Mouse (Mus musculus): ENCODE data around the gene Zfp646. TPM values are rescaled to one million over a fixed set of nuclear protein-coding genes. Genes with fewer than 3 reads are reported as not detected.
"Not testable (repeated sequence)": the region's sequence is repeated elsewhere in the genome, so short reads cannot be mapped to it uniquely, and the experiment has no call there.

The Zfp646 gene
- polyA plus RNA-seq, 1 experiment from 2014 or later = 15.1 TPM

GRCm38 (mm10) chr7:127888821-127889220, 12.8 kb downstream of the Zfp646 start:
- no peak for ATAC-seq (replicated peaks; ENCODE audit: low FRiP score)

GRCm38 (mm10) chr7:127890798-127891197, 14.8 kb downstream of the Zfp646 start, which contains the start of gene Prss53:
Prss53 (minus strand) TSS chr7:127890970.
- ATAC-seq (replicated peaks; ENCODE audit: low FRiP score) (no peak), DNase-seq (ENCODE audit: low spot score) (no peak)
- H3K27ac ChIP-seq (ENCODE audit: low read depth, low read length) = no peak within 1 kb of the TSS
- no peaks in the 10 kb centered on the region for H3K27me3 ChIP-seq (replicated peaks; ENCODE audit: control insufficient read depth, insufficient read depth, low read length)
- H3K36me3 ChIP-seq (ENCODE audit: control insufficient read depth, insufficient read depth, low read length) = peaks cover 19% of the 10 kb centered on the region; the same call in 1 of the 2 replicates
- no peak within 1 kb of the TSS for H3K4me2 ChIP-seq
- WGBS = 54% methylated on average over 4 of the region's 4 CpGs
- H3K9ac ChIP-seq (ENCODE audit: low read depth, low read length) = no peak within 1 kb of the TSS
- peaks cover 5% of the 10 kb centered on the region for H3K4me1 ChIP-seq (replicated peaks; ENCODE audit: control insufficient read depth, insufficient read depth, low read length)
- no peaks in the 10 kb centered on the region for H3K9me3 ChIP-seq (ENCODE audit: control insufficient read depth, low read length)
- no peak within 1 kb of the TSS for H3K4me3 ChIP-seq (ENCODE audit: low read depth, low read length)

More at GRCm38 (mm10) chr7:127888821-127889220, 12.8 kb downstream of the Zfp646 start:
- Histone ChIP-seq H3K9ac (ENCODE audit: low read depth, low read length) (no peak overlapping the region), H3K27ac (ENCODE audit: low read depth, low read length) (no peak overlapping the region), H3K4me1 (replicated peaks; ENCODE audit: control insufficient read depth, insufficient read depth, low read length) (peaks cover 7% of the 10 kb centered on the region; the same call in 1 of the 2 replicates), H3K36me3 (ENCODE audit: control insufficient read depth, insufficient read depth, low read length) (peaks cover 34% of the 10 kb centered on the region), H3K4me3 (ENCODE audit: low read depth, low read length) (no peak overlapping the region), H3K27me3 (replicated peaks; ENCODE audit: control insufficient read depth, insufficient read depth, low read length) (no peaks in the 10 kb centered on the region), H3K9me3 (ENCODE audit: control insufficient read depth, low read length) (no peaks in the 10 kb centered on the region), H3K4me2 (no peak overlapping the region)
- 63% methylated on average over 3 of the region's 3 CpGs for WGBS
- no peak for DNase-seq (ENCODE audit: low spot score)

DNA sequence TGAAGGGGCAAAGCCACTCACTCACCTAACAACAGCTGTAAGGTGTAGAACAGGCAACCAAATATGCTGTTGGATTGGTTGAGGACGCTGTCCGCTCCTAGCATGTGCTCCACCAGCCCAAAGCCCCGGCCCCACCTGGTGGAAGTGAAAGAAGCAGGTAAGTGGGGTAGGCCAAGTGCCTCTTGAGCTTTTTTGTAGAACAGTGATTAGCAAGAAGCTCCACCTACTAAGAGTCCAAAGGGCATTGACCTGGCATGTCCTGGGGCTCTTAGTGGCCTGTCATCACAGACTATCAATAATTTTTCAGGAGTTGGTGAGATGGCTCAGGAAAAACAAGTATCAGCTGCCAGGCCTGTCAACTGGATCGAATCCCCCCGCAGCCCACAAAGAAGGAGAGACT, 18.5 kb downstream of the Zfp646 start:
- WGBS = 79% methylated on average over 5 of the region's 5 CpGs

DNA sequence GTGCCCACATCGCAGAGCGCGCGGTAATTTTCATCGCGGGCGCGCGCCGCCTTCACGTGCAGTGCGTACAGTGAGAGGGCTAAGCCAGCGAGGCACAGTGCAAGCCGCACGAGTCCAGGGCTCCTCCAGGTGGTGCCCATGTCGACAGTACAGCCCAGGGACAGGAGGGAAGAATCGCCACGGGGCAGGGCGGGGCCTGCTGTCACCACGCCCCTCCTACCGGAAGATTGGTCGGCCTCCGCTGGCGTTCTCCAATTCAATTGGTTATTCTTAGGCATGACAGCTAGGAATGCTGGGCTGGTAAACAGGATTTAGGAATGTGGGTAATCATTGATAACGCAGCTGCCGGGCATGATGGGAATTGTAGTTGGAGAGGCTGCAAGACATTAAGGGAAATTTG, 19.4 kb downstream of the Zfp646 start, which contains the start of the genes Gm21974 and Vkorc1:
TSS of gene Gm21974 (minus strand) at position 13 of the 400 bp plus-strand sequence.
TSS of gene Vkorc1 (minus strand) at position 176 of the 400 bp plus-strand sequence.
- peak within 1 kb of the TSS; percentile 92 for H3K4me2 ChIP-seq
- ATAC-seq (replicated peaks; ENCODE audit: low FRiP score) (peak; percentile 95), DNase-seq (ENCODE audit: low spot score) (peak; percentile 94)
- peak within 1 kb of the TSS; percentile 66 for H3K4me3 ChIP-seq (ENCODE audit: low read depth, low read length)
- H3K9ac ChIP-seq (ENCODE audit: low read depth, low read length) = peak within 1 kb of the TSS; percentile 79
- H3K9me3 ChIP-seq (ENCODE audit: control insufficient read depth, low read length) = no peaks in the 10 kb centered on the region
- H3K36me3 ChIP-seq (ENCODE audit: control insufficient read depth, insufficient read depth, low read length) = peaks cover 5% of the 10 kb centered on the region; the same call in 1 of the 2 replicates
- under 1% methylated on average over 26 of the region's 26 CpGs for WGBS
- no peaks in the 10 kb centered on the region for H3K27me3 ChIP-seq (replicated peaks; ENCODE audit: control insufficient read depth, insufficient read depth, low read length)
- peaks cover 22% of the 10 kb centered on the region for H3K4me1 ChIP-seq (replicated peaks; ENCODE audit: control insufficient read depth, insufficient read depth, low read length)
- peak within 1 kb of the TSS; percentile 71 for H3K27ac ChIP-seq (ENCODE audit: low read depth, low read length)

More for the DNA sequence above, 18.5 kb downstream of the Zfp646 start:
- peak overlapping the region; percentile 46; the same call in 1 of the 2 replicates for H3K27ac ChIP-seq (ENCODE audit: low read depth, low read length)
- no peak for ATAC-seq (replicated peaks; ENCODE audit: low FRiP score)
- no peaks in the 10 kb centered on the region for H3K27me3 ChIP-seq (replicated peaks; ENCODE audit: control insufficient read depth, insufficient read depth, low read length)
- H3K4me3 ChIP-seq (ENCODE audit: low read depth, low read length) = peak overlapping the region; percentile 66
- peaks cover 5% of the 10 kb centered on the region; the same call in 1 of the 2 replicates for H3K36me3 ChIP-seq (ENCODE audit: control insufficient read depth, insufficient read depth, low read length)
- H3K4me2 ChIP-seq = peak overlapping the region; percentile 92
- peak overlapping the region; percentile 79; the same call in 1 of the 2 replicates for H3K9ac ChIP-seq (ENCODE audit: low read depth, low read length)
- no peaks in the 10 kb centered on the region for H3K9me3 ChIP-seq (ENCODE audit: control insufficient read depth, low read length)
- H3K4me1 ChIP-seq (replicated peaks; ENCODE audit: control insufficient read depth, insufficient read depth, low read length) = peaks cover 12% of the 10 kb centered on the region
- no peak for DNase-seq (ENCODE audit: low spot score)

GRCm38 (mm10) chr7:127895891-127896290, 19.9 kb downstream of the Zfp646 start:
- not testable (repeated sequence) for H3K27me3 ChIP-seq (replicated peaks; ENCODE audit: control insufficient read depth, insufficient read depth, low read length); ATAC-seq (replicated peaks; ENCODE audit: low FRiP score); H3K9ac ChIP-seq (ENCODE audit: low read depth, low read length); H3K36me3 ChIP-seq (ENCODE audit: control insufficient read depth, insufficient read depth, low read length); H3K9me3 ChIP-seq (ENCODE audit: control insufficient read depth, low read length); DNase-seq (ENCODE audit: low spot score)
- H3K4me2 ChIP-seq = peak overlapping the region; percentile 92
- 54% methylated on average over 7 of the region's 7 CpGs for WGBS
- H3K4me3 ChIP-seq (ENCODE audit: low read depth, low read length) = peak overlapping the region; percentile 14; the same call in 1 of the 2 replicates
- H3K27ac ChIP-seq (ENCODE audit: low read depth, low read length) = 0 out of 2 replicates have a peak overlapping the region, but pooled peaks have one; percentile 29
- peaks cover 25% of the 10 kb centered on the region for H3K4me1 ChIP-seq (replicated peaks; ENCODE audit: control insufficient read depth, insufficient read depth, low read length)

- ATAC-seq (replicated peaks; ENCODE audit: low FRiP score) (no peak), DNase-seq (ENCODE audit: low spot score) (no peak)
- 53% methylated on average over 13 of the region's 13 CpGs for WGBS
- no peaks in the 10 kb centered on the region for H3K27me3 ChIP-seq (replicated peaks; ENCODE audit: control insufficient read depth, insufficient read depth, low read length)
- no peak overlapping the region for H3K4me2 ChIP-seq
- H3K4me1 ChIP-seq (replicated peaks; ENCODE audit: control insufficient read depth, insufficient read depth, low read length) = peaks cover 25% of the 10 kb centered on the region
- H3K27ac ChIP-seq (ENCODE audit: low read depth, low read length) = no peak overlapping the region
- H3K9me3 ChIP-seq (ENCODE audit: control insufficient read depth, low read length) = no peaks in the 10 kb centered on the region
- peaks cover 5% of the 10 kb centered on the region; the same call in 1 of the 2 replicates for H3K36me3 ChIP-seq (ENCODE audit: control insufficient read depth, insufficient read depth, low read length)
- H3K9ac ChIP-seq (ENCODE audit: low read depth, low read length) = no peak overlapping the region
- H3K4me3 ChIP-seq (ENCODE audit: low read depth, low read length) = no peak overlapping the region
These were observed 20.4 kb downstream of the Zfp646 start for GRCm38 (mm10) chr7:127896384-127896783.

- no peak for ATAC-seq (replicated peaks; ENCODE audit: low FRiP score)
These were observed 21.5 kb downstream of the Zfp646 start for GRCm38 (mm10) chr7:127897542-127897941.

GRCm38 (mm10) chr7:127898179-127898956, 22.3 kb downstream of the Zfp646 start:
- no peaks in the 10 kb centered on the region for H3K9me3 ChIP-seq (ENCODE audit: control insufficient read depth, low read length)
- no peak overlapping the region for H3K9ac ChIP-seq (ENCODE audit: low read depth, low read length)
- DNase-seq (ENCODE audit: low spot score) (no peak), ATAC-seq (replicated peaks; ENCODE audit: low FRiP score) (peak; percentile 42)
- 29% methylated on average over 10 of the region's 10 CpGs for WGBS
- H3K4me1 ChIP-seq (replicated peaks; ENCODE audit: control insufficient read depth, insufficient read depth, low read length) = peaks cover 28% of the 10 kb centered on the region
- H3K27me3 ChIP-seq (replicated peaks; ENCODE audit: control insufficient read depth, insufficient read depth, low read length) = no peaks in the 10 kb centered on the region
- H3K4me2 ChIP-seq = peak overlapping the region; percentile 46
- H3K36me3 ChIP-seq (ENCODE audit: control insufficient read depth, insufficient read depth, low read length) = no peaks in the 10 kb centered on the region; the same call in 1 of the 2 replicates
- peak overlapping the region; percentile 62; the same call in 1 of the 2 replicates for H3K27ac ChIP-seq (ENCODE audit: low read depth, low read length)
- H3K4me3 ChIP-seq (ENCODE audit: low read depth, low read length) = no peak overlapping the region

More at GRCm38 (mm10) chr7:127897542-127897941, 21.5 kb downstream of the Zfp646 start:
- Histone ChIP-seq H3K9ac (ENCODE audit: low read depth, low read length) (no peak overlapping the region), H3K4me1 (replicated peaks; ENCODE audit: control insufficient read depth, insufficient read depth, low read length) (peaks cover 28% of the 10 kb centered on the region), H3K36me3 (ENCODE audit: control insufficient read depth, insufficient read depth, low read length) (peaks cover 5% of the 10 kb centered on the region; the same call in 1 of the 2 replicates), H3K27ac (ENCODE audit: low read depth, low read length) (no peak overlapping the region), H3K27me3 (replicated peaks; ENCODE audit: control insufficient read depth, insufficient read depth, low read length) (no peaks in the 10 kb centered on the region), H3K4me2 (no peak overlapping the region), H3K9me3 (ENCODE audit: control insufficient read depth, low read length) (no peaks in the 10 kb centered on the region), H3K4me3 (ENCODE audit: low read depth, low read length) (no peak overlapping the region)
- WGBS = 79% methylated on average over 7 of the region's 7 CpGs
- DNase-seq (ENCODE audit: low spot score) = no peak

Data from liver, embryonic 11.5 days (tissue).